Mouse (Mus musculus): ENCODE measurements around the gene Ndrg2. TPM values are rescaled to one million over a fixed set of nuclear protein-coding genes. Genes with fewer than 3 reads are reported as not detected.
A peak's percentile ranks its signal among the peaks of the same experiment; 100 is the strongest.

The Ndrg2 gene
- polyA plus RNA-seq, 1 experiment from 2014 or later = 36.4 TPM

DNA sequence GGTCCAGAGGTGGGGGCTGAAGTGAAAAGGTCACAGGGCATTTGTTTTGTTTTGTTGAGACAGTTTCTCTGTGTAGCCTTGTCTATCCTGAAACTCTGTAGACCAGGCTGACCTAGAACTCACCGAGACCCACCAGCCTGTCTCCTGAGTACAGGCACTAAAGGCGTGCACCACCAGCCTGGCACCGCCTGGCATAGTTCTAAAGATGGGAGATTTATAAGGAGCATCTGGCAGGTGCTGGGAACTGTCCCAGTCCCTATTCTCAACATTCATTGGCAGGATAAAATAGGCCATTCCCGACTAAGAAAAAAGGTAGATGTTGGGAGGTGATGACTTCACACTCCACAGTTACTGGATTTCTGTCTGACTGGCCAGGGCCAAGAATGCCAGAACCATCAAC lies 5.0 kb upstream of the Ndrg2 start:
- no peak overlapping the region for H3K9ac ChIP-seq (ENCODE audit: low read length)
- DNase-seq (ENCODE audit: low spot score) (no peak), ATAC-seq (replicated peaks; ENCODE audit: low FRiP score, low TSS enrichment, low read depth) (no peak)
- no peaks in the 10 kb centered on the region for H3K27me3 ChIP-seq (replicated peaks; ENCODE audit: control insufficient read depth, insufficient read depth, low read length)
- 87% methylated on average over 4 of the region's 4 CpGs for whole genome bisulfite sequencing
- H3K4me3 ChIP-seq (ENCODE audit: low read depth, low read length) = no peak overlapping the region
- H3K27ac ChIP-seq (ENCODE audit: low read depth) = no peak overlapping the region
- H3K4me2 ChIP-seq (ENCODE audit: low read length) = no peak overlapping the region
- H3K9me3 ChIP-seq (ENCODE audit: control insufficient read depth, low read length) = no peaks in the 10 kb centered on the region
- peaks cover 19% of the 10 kb centered on the region; the same call in 1 of the 2 replicates for H3K4me1 ChIP-seq (replicated peaks; ENCODE audit: control insufficient read depth, insufficient read depth, low read length)
- no peaks in the 10 kb centered on the region for H3K36me3 ChIP-seq (ENCODE audit: control insufficient read depth, insufficient read depth, low read length)

DNA sequence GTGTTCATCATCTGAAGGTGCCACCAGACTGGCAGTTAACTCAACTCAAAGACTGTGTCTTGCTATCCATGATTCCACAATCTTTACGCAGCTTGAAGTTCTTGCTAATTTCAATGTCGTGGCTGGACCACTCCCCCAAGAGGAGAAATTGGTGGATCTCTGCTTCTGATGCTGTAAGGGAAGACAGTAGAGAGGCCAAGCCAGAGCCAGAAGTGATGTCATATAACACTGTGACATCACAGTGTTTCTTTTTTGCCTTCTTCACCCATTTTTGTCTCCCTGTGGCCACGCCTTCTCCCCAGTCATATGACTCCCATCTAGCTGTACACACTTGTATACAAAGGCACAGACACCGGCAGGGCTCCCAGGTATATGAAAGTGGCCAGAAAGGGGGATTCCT lies 4.2 kb upstream of the Ndrg2 start, which contains the start of gene Tppp2:
Gene Tppp2, plus strand, starts transcription at position 301 of the 400 bp plus-strand sequence.
- Histone ChIP-seq H3K4me3 (ENCODE audit: low read depth, low read length) (no peak within 1 kb of the TSS), H3K4me1 (replicated peaks; ENCODE audit: control insufficient read depth, insufficient read depth, low read length) (peaks cover 19% of the 10 kb centered on the region; the same call in 1 of the 2 replicates), H3K4me2 (ENCODE audit: low read length) (no peak within 1 kb of the TSS), H3K9me3 (ENCODE audit: control insufficient read depth, low read length) (no peaks in the 10 kb centered on the region), H3K36me3 (ENCODE audit: control insufficient read depth, insufficient read depth, low read length) (no peaks in the 10 kb centered on the region), H3K27ac (ENCODE audit: low read depth) (no peak within 1 kb of the TSS), H3K9ac (ENCODE audit: low read length) (no peak within 1 kb of the TSS), H3K27me3 (replicated peaks; ENCODE audit: control insufficient read depth, insufficient read depth, low read length) (no peaks in the 10 kb centered on the region)
- DNase-seq (ENCODE audit: low spot score) (no peak), ATAC-seq (replicated peaks; ENCODE audit: low FRiP score, low TSS enrichment, low read depth) (no peak)
- 85% methylated on average over 4 of the region's 4 CpGs for WGBS

DNA sequence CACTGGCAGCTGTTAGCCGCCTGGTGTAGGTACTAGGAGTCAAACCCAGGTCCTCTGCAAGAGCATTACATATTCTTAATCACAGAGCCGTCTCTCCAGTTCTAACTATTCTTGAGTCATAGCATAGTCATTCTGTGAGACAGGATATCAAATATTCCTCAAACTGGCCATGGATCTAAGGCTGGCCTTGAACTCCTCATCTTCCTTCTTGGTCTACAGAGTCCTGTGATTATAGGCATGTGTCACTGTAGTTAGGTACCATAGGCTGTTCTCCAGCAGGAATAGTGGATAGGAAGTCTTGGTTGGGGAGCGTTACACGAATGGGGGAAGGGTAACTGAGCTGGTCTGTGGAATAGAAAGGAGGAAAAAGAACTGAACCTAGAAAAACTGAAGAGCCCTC lies 2.6 kb upstream of the Ndrg2 start:
- Histone ChIP-seq H3K36me3 (ENCODE audit: control insufficient read depth, insufficient read depth, low read length) (no peaks in the 10 kb centered on the region), H3K9ac (ENCODE audit: low read length) (no peak overlapping the region), H3K27ac (ENCODE audit: low read depth) (no peak overlapping the region), H3K27me3 (replicated peaks; ENCODE audit: control insufficient read depth, insufficient read depth, low read length) (no peaks in the 10 kb centered on the region), H3K4me3 (ENCODE audit: low read depth, low read length) (no peak overlapping the region), H3K4me1 (replicated peaks; ENCODE audit: control insufficient read depth, insufficient read depth, low read length) (peaks cover 15% of the 10 kb centered on the region; the same call in 1 of the 2 replicates), H3K4me2 (ENCODE audit: low read length) (no peak overlapping the region), H3K9me3 (ENCODE audit: control insufficient read depth, low read length) (no peaks in the 10 kb centered on the region)
- 87% methylated on average over 4 of the region's 4 CpGs for WGBS
- DNase-seq (ENCODE audit: low spot score) = no peak
- no peak for ATAC-seq (replicated peaks; ENCODE audit: low FRiP score, low TSS enrichment, low read depth)

DNA sequence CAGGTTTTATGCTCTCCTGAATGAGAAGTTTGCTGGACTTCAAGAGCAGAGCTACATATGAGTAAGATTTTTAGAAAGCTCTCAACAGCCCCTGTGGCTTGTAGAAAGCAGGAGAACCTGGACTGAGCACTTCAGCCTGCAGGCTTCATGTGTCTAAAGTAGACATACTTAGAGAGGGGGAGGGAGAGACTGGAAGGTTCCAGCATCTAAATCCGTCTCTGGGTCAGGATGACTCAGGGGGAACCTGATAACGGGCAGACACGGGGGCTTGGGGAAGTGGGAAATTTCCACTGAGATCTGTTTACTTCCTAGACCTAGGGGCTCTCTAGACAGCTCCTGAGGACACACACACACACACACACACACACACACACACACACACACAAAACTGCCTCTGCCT lies 1.1 kb upstream of the Ndrg2 start:
- Histone ChIP-seq H3K9me3 (ENCODE audit: control insufficient read depth, low read length) (no peaks in the 10 kb centered on the region), H3K9ac (ENCODE audit: low read length) (no peak overlapping the region), H3K4me3 (ENCODE audit: low read depth, low read length) (no peak overlapping the region), H3K27me3 (replicated peaks; ENCODE audit: control insufficient read depth, insufficient read depth, low read length) (no peaks in the 10 kb centered on the region), H3K27ac (ENCODE audit: low read depth) (no peak overlapping the region), H3K4me1 (replicated peaks; ENCODE audit: control insufficient read depth, insufficient read depth, low read length) (peaks cover 14% of the 10 kb centered on the region; the same call in 1 of the 2 replicates), H3K36me3 (ENCODE audit: control insufficient read depth, insufficient read depth, low read length) (0 out of 2 replicates have a peak, but pooled peaks cover 2% of the 10 kb centered on the region), H3K4me2 (ENCODE audit: low read length) (no peak overlapping the region)
- DNase-seq (ENCODE audit: low spot score) = no peak
- no peak for ATAC-seq (replicated peaks; ENCODE audit: low FRiP score, low TSS enrichment, low read depth)
- WGBS = 17% methylated on average over 3 of the region's 3 CpGs

DNA sequence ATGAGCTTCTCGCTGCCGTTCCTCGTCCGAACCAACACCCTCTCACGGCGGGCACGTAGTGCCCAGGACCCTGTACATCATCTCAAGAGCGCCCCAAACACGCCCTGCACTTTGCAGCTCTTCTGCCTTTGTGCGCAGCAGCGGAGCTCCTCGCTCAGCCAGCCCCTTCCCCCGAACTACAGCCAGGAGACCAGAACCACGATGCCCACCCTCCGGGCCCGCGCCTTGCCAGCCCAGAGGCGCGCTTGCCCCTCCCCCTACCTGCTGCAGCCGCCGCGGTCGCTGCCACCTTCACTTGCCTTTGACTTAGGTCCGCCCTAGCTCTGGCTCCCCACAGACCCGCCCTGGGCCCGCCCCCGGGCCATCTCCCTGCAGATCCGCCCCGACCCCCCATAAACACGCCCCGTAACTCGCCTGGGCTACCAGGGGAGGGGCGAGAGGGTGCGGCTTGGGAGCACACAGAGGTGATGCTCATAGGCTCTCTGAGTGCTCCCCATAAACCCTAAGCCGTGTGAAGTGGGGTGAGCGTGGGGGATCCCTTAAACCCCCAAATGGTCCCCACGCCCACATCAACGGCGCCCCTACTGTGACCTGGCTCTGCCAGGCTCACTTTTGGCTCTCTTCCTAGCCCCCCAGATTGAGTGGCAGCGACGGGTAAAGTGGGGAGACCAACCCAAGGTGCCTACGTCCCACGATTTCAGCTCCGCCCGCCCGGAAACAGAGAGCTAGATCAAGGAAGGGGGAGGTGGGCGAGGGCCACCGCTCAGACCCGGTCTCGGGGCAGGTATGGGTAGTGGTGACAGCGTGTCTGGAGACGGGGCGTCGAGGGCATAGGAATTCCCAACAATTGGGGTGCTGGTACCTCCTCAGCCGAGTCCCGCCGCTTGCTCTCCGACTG lies 647 bp downstream of the Ndrg2 start:
- H3K9me3 ChIP-seq (ENCODE audit: control insufficient read depth, low read length) = no peaks in the 10 kb centered on the region
- 0 out of 2 replicates have a peak overlapping the region, but pooled peaks have one; percentile 22 for H3K27ac ChIP-seq (ENCODE audit: low read depth)
- H3K27me3 ChIP-seq (replicated peaks; ENCODE audit: control insufficient read depth, insufficient read depth, low read length) = no peaks in the 10 kb centered on the region
- peak overlapping the region; percentile 100 for H3K4me2 ChIP-seq (ENCODE audit: low read length)
- 2% methylated on average over 57 of the region's 58 CpGs for WGBS
- H3K9ac ChIP-seq (ENCODE audit: low read length) = peak overlapping the region; percentile 60
- peak overlapping the region; percentile 63 for H3K4me3 ChIP-seq (ENCODE audit: low read depth, low read length)
- H3K4me1 ChIP-seq (replicated peaks; ENCODE audit: control insufficient read depth, insufficient read depth, low read length) = peaks cover 14% of the 10 kb centered on the region; the same call in 1 of the 2 replicates
- DNase-seq (ENCODE audit: low spot score) = peak; percentile 81
- ATAC-seq (replicated peaks; ENCODE audit: low FRiP score, low TSS enrichment, low read depth) = peak; percentile 91
- 0 out of 2 replicates have a peak, but pooled peaks cover 7% of the 10 kb centered on the region for H3K36me3 ChIP-seq (ENCODE audit: control insufficient read depth, insufficient read depth, low read length)

DNA sequence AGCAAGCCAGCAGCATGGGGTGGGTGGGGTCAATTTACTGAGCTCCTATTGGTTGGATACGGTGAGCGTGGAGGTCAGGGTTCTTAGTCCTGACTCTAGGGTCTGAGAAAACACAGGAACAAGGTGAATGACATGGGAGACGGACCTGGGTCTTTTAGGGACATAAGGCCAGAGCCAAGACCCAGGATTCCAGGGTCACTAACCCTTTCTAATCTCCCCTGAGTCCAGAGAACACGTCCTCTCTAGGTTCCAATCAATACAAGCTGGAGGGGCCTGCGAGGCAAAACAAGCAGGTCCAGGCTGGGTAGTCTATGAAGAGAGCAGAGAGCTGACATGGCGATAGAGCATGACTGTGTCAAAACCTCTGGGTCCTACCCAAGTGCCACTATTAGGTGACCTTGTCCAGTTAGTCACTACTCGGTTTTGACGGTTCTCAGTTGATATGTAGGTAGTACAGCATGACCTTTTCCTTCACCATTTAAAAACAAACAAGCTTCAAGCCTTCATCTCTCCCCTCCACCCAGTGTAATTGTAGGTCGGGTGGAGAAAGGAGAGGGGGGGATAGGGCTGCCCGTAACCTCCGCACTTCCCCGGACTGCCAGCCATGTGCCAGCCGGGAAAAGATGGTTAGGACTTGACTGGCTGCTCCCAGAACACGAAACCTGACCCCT lies 1.4 kb downstream of the Ndrg2 start:
- Histone ChIP-seq H3K27ac (ENCODE audit: low read depth) (no peak overlapping the region), H3K36me3 (ENCODE audit: control insufficient read depth, insufficient read depth, low read length) (0 out of 2 replicates have a peak, but pooled peaks cover 7% of the 10 kb centered on the region), H3K27me3 (replicated peaks; ENCODE audit: control insufficient read depth, insufficient read depth, low read length) (no peaks in the 10 kb centered on the region), H3K4me1 (replicated peaks; ENCODE audit: control insufficient read depth, insufficient read depth, low read length) (peaks cover 14% of the 10 kb centered on the region; the same call in 1 of the 2 replicates), H3K4me2 (ENCODE audit: low read length) (peak overlapping the region; percentile 100), H3K9me3 (ENCODE audit: control insufficient read depth, low read length) (no peaks in the 10 kb centered on the region), H3K9ac (ENCODE audit: low read length) (peak overlapping the region; percentile 60), H3K4me3 (ENCODE audit: low read depth, low read length) (peak overlapping the region; percentile 63)
- 16% methylated on average over 14 of the region's 14 CpGs for WGBS
- DNase-seq (ENCODE audit: low spot score) = no peak
- ATAC-seq (replicated peaks; ENCODE audit: low FRiP score, low TSS enrichment, low read depth) = peak; percentile 22

DNA sequence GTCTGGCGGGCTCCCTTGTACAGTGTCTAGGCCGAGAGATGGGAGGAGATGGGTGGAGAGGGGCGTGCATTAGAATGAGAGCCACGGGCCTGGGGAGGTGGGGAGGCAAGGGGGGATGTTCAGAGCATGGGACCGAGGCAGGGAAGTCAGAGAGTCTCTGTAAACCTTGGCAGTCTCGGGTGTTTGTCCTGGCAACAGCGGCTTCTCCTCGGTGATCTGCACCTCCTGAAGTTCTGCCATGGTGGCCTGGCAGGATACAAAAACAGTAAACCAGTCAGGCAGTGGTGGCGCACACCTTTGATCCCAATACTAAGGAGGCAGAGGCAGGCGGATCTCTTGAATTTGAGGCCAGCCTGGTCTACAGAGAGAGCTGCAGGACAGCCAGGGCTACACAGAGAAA lies 2.7 kb downstream of the Ndrg2 start:
- no peak overlapping the region for H3K9ac ChIP-seq (ENCODE audit: low read length)
- no peak for DNase-seq (ENCODE audit: low spot score)
- H3K27me3 ChIP-seq (replicated peaks; ENCODE audit: control insufficient read depth, insufficient read depth, low read length) = no peaks in the 10 kb centered on the region
- H3K4me1 ChIP-seq (replicated peaks; ENCODE audit: control insufficient read depth, insufficient read depth, low read length) = peaks cover 14% of the 10 kb centered on the region; the same call in 1 of the 2 replicates
- H3K36me3 ChIP-seq (ENCODE audit: control insufficient read depth, insufficient read depth, low read length) = 0 out of 2 replicates have a peak, but pooled peaks cover 7% of the 10 kb centered on the region
- H3K4me2 ChIP-seq (ENCODE audit: low read length) = no peak overlapping the region
- H3K4me3 ChIP-seq (ENCODE audit: low read depth, low read length) = no peak overlapping the region
- no peak for ATAC-seq (replicated peaks; ENCODE audit: low FRiP score, low TSS enrichment, low read depth)
- no peaks in the 10 kb centered on the region for H3K9me3 ChIP-seq (ENCODE audit: control insufficient read depth, low read length)
- no peak overlapping the region for H3K27ac ChIP-seq (ENCODE audit: low read depth)
- 85% methylated on average over 10 of the region's 10 CpGs for WGBS

DNA sequence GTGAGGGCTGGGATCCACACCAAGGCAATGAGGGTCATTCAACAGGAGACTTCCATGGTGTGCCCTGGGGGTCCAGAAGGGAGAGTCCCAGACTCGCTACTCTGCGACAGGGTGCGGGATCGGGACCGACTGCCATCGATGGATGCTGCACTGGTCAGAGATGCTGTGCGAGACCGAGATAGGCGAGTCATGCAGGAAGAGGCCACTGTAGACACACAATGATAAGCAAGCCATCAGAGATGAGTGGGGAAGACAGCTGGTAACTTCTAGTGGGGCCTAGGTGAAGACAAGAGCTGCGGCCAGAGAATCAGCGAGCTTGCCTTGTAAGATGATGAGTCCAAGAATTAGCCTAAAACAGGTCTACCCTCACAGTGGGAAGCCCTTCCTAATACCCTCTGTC lies 7.9 kb downstream of the Ndrg2 start:
- ATAC-seq (replicated peaks; ENCODE audit: low FRiP score, low TSS enrichment, low read depth) (no peak), DNase-seq (ENCODE audit: low spot score) (no peak)
- H3K9ac ChIP-seq (ENCODE audit: low read length) = no peak overlapping the region
- no peak overlapping the region for H3K27ac ChIP-seq (ENCODE audit: low read depth)
- 0 out of 2 replicates have a peak, but pooled peaks cover 7% of the 10 kb centered on the region for H3K36me3 ChIP-seq (ENCODE audit: control insufficient read depth, insufficient read depth, low read length)
- H3K4me1 ChIP-seq (replicated peaks; ENCODE audit: control insufficient read depth, insufficient read depth, low read length) = no peaks in the 10 kb centered on the region
- H3K27me3 ChIP-seq (replicated peaks; ENCODE audit: control insufficient read depth, insufficient read depth, low read length) = no peaks in the 10 kb centered on the region
- 90% methylated on average over 11 of the region's 11 CpGs for WGBS
- no peak overlapping the region for H3K4me3 ChIP-seq (ENCODE audit: low read depth, low read length)
- no peaks in the 10 kb centered on the region for H3K9me3 ChIP-seq (ENCODE audit: control insufficient read depth, low read length)
- no peak overlapping the region for H3K4me2 ChIP-seq (ENCODE audit: low read length)

Data from intestine, embryonic 14.5 days (tissue).